Mouse (Mus musculus) neutrophil, adult 5-6 weeks (primary cell): ENCODE measurements around the gene Sbno2. TPM values are rescaled to one million over a fixed set of nuclear protein-coding genes. Genes with fewer than 3 reads are reported as not detected.
A peak's percentile ranks its signal among the peaks of the same experiment; 100 is the strongest.

Experiments used
- ATAC-seq: fragments of 151-379, 151-347 bp; 2 replicates; pipeline ENCODE4 v1.8.0; 2017; ENCODE audit warnings: mild to moderate bottlenecking, moderate TSS enrichment; ENCODE audit not compliant: insufficient number of reproducible peaks, poor library complexity, low FRiP score, severe bottlenecking; ENCODE audit errors: extremely low read depth
- total RNA-seq: library from RNA; stranded (forward); fragments of 200-1000 nt; gene quantifications from 2 replicates; pipeline ENCODE4 v1.2.3, GENCODE M21; 2017

Gene Sbno2
- total RNA-seq, 1 experiment from 2014 or later: 238 TPM

DNA sequence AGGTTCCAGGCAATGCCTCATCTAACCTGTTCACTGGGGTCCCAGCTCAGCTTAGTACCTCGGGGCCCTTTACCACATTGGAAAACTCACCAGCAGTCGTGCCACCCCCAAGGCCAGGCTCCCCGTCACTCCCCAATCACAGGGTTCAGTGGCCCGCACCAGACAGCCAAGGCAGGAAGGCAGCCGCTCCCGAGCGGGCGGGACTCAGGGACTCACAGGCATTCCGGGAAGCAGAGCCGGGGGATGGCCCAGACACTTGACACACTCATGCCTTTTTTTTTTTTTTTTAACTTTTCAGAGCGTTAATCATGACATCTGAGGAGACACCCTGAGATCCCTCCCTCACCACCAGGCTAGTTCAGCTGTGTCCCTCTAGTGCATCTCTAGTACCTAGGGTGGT is 4.4 kb downstream of the Sbno2 start:
- no peak for ATAC-seq

DNA sequence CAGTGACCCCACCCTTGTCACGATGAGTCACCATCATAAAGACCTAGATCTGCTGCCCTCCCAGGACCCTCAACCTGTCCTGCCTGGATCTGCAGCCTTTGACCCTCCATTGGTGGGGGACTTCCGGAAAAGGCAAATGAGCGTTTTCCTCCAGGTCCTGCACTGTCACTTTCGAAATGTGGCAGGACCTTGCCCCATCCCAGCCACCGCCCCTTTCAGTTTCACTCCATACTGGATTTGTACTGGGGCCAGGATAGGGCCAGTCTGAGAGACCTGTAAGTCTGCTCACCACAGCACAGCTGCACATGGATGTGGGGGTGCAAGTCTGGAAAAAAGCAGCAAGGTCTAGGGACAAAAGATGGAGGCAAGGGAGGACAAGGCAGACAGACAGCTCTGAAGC is 6.7 kb downstream of the Sbno2 start:
- ATAC-seq: no peak

DNA sequence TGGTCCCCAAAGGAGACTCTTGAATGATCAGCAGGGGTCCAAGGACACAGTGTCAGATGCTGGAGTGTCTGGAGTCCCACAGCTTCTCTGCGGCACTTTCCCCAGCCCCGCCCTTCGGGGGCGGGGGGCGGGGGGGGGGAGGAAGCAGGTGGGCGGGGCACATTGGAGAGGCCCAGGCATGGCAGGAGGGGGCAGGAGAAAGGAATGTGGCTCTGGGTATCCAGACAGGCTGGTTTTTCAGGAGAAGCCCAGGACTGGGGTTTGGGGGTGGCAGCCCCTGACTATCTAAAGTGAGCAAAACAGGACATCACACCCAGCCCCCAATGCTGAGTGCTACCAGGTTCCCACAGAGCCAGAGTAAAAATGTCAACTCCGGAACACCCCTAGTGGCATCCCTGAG is 8.1 kb downstream of the Sbno2 start:
- ATAC-seq: no peak

DNA sequence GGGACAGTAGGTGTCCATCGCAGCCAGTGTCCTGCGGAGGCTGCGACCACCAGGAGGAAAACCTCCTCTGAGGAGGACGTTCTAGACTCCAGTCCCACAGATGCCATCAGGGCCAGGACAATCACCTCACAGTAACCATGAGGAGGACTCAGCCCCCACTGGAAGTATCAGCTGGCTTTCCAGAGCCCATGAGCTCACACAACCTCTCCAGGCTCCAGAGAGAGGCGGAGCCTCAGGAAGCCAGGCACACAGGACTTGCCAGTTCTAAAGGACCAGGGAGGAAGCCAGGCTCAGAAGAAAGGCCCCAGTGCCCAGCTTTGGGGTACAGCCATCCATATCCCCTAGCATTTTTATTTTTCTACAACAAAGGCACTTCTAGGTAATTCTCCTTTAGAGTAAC is 9.8 kb downstream of the Sbno2 start:
- no peak for ATAC-seq

DNA sequence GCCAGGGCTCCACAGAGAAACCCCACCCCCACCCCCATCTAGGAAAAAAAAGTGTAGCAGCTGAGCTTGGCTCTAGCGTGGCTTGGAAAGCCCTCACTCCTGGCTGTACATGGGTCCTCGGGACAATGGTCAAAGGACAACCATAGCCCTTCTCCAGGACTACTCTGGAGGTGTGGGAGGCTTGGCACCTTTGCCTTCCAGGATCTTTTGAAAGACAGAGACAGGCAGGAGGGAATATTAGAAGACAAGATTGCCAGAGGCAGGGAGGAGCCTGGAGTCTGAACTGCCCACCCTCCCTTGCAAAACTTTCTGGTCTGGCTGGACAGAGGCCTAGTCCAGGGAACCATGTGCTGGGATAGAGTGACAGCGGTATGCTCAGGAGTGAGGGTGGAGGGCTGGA is 10.7 kb downstream of the Sbno2 start:
- no peak for ATAC-seq

DNA sequence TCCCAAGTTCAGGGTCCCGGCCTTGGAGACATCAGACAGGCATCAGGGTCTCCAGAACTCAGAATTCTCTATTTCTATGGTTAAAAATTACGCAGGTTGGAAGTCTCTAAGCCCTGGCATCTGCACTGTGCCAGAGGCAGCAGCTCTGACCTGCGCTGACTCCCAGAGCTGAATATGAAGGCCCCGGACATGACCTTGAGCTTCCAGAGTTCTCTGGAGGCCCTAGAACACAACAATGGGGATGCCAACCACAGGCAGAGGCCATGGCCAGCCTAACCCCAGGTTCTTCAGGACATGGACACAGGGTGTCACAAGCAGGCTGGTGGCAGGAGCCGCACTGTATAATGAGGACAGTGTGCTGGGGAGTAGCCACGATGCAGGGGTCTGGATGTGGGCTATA is 11.3 kb downstream of the Sbno2 start:
- ATAC-seq: no peak

DNA sequence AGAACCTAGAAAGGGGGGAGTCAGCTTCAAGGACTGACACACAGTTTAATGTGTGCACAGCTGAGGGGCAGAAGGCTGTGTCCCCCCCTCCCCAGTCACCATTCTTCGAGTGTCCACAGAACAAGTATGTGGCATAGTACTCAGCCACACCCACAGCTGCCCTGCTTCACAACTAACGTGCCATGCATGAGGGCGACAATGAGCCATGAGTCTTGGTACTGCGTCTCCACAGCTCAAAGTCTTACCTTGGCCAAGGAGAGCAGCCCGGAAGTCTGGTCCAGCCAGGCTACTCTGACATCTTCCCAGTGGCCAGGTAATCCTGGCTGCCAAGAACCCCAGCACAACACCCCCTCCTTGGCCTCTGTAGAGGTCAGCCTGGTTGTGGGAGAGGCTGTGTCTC is 12.7 kb downstream of the Sbno2 start:
- no peak for ATAC-seq

DNA sequence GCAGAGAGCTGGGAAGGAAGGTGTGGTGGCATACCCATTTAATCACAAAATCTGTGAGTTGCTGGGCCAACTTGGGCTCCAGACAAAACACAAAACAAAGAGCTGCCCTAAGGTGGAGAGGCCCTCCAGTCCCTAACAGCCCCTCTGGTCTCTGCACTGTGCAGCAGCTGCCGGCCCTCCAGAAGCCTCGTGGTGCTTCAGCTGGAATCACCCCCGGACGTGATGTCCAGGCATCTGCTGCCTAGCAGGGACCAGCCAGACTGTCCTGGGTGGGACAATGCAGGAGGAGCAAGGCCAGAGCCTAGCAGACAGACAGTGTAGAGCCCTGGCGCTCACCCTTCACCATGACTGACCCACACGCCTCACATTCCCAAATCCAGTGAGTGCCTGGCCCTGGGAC is 13.8 kb downstream of the Sbno2 start:
- ATAC-seq: no peak

DNA sequence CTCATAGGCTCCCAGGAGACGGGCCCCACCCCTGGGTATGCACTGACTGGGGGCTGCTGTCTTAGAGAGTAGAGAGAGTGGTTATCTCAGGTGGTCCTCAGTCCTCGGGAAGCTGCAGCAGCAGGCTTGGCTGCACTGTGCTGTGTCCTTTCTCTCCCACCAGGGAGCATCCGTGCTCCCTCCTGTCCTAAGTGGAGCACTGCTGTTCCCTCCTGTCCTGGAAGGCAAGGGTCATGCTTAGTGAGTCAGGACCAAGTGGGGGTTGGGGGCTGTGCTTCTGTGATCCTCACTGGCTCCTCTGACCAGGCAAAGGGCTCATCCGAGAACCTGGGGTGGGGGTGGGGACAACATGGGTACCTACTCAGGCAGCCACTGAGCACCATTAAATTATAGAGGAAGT is 16.2 kb downstream of the Sbno2 start:
- no peak for ATAC-seq

DNA sequence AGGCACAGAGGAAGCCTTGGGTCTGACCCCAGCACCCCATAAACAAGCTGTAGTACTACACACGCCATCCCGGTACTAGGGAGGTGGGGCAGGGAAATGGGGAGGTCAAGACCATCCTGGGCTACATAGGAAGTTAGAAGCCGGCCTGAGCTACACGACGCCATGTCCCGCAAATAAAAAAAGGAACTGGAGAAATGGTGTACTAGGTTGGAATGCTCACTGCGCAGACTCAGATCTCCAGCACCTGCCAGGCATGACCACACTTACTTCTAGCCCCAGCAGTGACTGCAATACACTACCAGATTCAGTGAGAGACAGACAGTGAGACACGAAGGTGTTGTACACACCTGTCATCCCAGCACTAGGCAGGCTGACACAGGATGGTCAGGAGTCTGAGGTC is 17.9 kb downstream of the Sbno2 start:
- ATAC-seq: peak; percentile 40

DNA sequence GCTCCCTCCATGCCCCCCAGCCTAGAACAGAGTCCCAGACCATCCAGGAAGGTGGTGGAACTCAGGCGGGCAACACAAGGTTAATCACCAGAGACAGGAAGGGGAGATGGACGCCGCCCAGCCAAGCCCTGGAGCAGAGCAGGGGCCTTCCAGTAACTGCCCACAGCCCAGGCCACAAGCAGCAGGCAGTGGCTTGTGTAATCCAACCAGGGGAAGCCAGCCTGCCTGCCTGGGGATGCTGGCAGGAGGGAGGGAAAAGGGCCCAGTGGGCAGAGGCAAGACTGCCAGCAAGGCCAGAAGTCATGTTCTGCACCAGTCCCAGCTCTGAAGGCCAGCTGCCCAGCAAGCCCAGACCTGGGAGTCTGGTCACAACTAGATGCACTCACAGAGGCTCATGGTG is 18.5 kb downstream of the Sbno2 start:
- peak; percentile 54 for ATAC-seq

DNA sequence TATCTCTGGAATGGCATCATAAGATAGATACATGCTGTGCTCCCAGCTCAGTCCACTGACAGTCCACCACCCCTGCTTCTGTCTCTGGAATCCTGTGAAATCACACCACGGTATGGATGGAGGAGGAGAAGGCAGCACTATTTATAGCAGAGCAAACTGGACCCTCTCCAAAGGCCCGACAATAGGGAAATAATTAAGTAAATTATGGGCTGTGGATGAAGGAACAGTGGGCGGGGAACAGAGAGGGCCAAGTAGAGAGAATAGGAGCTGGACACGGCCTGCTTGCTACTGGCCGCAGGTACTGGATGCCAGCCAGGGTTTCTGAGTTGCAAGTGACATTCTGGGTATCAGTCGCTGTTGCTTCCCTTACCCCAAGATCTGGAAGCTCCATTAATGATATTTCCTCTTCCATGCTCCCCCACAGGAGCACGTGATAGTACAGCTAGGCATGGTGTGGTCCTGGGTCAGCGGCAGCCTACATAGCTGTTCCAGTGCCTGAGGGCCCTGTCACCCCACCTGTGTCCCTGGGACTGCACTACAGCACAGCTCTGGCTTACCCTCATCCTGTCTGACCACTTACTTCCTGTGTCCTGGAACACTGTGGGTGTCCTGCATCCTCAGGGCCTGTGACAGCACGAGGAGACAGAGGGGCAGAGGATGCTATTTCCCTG is 20.4 kb downstream of the Sbno2 start:
- ATAC-seq: no peak

DNA sequence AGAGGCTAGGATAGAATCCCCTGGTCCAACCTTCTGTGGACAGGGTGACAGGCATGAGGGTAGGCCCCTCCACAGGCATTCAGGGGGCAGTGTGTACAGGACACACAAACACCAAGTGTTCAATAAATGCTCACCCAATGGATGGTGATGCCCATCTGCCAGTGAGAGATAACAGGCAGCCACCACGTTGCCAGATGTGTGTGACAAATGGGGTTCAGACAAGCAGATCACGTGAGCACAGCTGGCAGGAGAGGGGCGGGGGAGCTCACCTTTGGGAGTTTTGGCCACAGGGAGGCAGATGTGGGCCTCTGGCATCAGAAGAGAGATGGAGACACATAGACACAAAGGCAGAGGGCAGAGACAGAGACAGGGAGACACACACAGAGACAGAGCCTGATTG is 24.3 kb downstream of the Sbno2 start:
- ATAC-seq: no peak

DNA sequence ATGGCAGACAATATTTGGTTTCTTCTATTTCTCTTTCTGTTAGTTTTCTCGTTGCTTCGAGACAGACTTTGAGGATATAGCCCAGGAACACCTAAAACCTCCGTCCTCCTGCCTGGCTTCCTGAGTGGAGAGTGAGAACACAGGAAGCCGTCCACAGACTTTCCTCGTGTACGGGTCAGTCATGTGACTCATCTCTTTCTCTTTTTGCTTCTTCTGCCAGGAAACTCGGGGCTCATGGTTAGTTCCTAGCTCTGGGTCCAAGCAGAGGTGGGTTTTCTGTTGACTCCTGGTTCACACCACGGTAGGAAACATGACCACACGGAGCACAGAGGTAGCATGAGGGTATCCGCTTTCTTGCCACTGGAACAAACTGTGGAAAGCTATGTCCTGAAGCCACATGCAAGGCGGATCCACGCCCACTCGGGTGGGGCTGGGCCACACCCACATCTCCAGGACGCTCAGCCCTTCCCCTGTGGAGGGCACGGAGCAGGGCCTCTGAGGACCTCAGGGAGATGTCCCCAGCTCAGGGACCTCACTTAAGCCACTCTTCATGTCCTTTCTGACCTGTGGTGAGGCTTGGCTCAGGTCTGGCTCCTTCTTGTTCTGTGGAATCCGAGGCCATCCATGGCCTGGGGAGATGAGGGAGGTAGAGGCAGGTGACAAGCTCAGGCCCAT is 24.8 kb downstream of the Sbno2 start:
- no peak for ATAC-seq

DNA sequence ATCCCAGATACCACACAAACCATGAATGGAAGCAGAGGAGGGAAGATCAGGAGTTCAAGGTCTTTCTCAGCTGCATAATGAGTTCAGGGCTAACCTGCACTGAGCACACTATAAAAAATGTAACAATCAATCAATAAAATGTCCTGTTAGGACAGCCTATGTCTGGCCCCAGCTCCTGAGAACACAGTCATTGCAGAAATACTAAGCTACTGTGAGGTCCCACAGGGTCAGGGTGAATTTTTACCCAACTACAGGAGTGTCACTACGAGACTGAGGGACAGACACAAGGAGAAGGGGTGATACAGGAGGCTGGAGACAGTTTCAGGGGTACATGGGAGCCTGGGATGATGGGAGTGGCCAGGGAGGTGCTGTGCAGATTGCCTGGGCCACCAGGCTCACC is 27.0 kb downstream of the Sbno2 start:
- no peak for ATAC-seq

DNA sequence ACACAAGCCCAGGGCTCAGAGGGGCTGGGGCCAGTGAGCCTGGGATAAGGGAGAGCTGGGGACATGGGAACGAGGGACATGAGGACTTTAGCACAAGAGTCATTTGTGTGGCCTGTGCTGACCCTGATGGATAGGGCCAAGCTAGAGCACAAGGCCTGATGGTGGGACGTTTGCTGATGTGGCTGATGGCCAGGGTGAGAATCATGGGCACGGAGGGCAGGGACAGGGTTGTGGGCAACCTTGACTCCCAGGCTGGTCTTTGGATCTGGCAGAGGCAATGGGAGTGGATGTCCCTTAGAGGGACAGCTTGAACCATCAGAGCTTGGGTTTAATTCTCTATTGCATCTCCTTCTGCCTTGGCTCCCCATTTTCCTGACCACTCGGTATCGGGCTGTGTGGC is 28.1 kb downstream of the Sbno2 start:
- ATAC-seq: no peak

DNA sequence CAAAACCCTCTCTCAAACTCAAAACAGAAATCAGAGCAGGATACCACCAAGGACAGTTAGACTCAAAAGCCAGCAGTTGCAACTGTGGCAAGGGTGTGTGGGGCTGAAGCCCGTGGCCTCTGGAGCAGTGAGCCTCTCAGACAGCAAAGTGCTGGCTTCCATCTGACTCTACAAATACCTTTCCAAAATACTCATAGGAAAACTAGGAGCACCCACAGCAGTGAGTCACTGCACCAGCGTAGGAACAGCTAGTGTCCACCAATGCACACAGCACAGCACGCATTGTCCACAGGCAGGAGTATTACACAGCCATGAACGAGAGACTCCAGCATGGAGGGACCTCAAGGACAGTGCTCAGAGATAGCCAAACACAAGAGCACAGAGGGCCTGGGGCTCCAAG is 29.0 kb downstream of the Sbno2 start:
- ATAC-seq: no peak

DNA sequence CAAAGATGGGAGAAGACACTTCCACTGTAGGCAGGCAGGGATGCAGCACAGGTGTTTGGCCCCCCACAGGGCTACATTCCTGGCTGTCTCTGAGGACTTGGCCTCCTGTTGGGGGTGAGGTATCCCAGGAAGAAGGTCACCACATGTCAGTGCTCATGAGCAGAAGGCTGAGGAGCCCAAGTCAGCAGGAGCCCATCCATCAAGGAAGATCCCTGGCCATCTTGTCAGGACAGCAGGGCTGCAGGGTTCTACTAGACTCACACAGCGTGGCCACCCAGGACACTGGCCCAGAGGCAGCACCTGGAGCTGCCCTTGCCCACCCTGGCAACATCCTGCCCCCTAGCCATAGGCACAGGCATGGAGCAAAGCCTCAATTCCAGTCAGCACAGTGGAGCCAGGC is 29.4 kb downstream of the Sbno2 start:
- no peak for ATAC-seq

DNA sequence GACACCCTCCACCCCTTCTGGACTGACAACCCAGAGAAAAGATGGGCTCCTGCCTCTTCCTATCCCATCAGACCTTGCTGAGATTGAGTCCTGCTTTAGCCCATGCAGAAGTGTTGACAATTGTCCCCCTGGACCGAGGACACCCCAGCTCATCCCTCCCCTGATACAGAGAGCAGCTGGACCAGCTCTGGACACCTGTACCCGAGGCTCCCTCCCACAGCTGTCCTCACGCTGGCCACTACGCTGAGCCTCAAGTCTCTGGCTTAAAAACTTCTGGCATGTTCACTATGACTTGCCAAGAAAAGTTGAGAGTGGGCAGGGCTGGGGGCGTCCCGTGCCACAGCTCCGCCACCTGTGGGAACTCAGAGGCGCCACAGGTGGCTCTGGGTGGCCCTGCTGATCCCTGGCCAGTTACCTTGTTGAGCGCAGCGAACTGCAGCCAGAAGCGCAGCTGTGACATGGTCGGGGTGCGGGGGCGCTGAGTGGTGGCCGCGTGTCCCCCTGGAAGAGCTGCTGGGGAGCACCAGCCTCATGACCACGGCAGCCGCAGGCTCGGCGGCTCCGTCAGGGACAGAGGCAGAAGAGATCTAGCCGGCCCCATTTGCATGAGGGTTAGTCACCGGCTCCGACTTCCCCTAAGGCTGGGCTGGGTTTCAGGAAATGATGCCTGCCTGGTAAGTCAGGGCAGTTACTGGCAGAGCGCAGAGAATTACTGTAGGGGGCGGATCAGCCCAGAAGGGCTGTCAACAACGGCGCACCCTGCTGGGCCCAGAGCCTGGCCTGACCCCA is 30.4 kb downstream of the Sbno2 start:
- peak; percentile 88 for ATAC-seq
